Mouse (Mus musculus): ENCODE results near the gene Ifnb1.

Ifnb1 gene

GRCm38 (mm10) chr4:88501247-88501646, 21.3 kb downstream of the Ifnb1 start:
- no peak for DNase-seq (ENCODE audit: low spot score)

- DNase-seq (ENCODE audit: low spot score) = no peak
Observed at GRCm38 (mm10) chr4:88496321-88497018, 26.1 kb downstream of the Ifnb1 start.

GRCm38 (mm10) chr4:88489622-88490021, 33.0 kb downstream of the Ifnb1 start:
- DNase-seq (ENCODE audit: low spot score) = no peak

GRCm38 (mm10) chr4:88488107-88488506, 34.5 kb downstream of the Ifnb1 start:
- DNase-seq (ENCODE audit: low spot score) = no peak

- DNase-seq (ENCODE audit: low spot score) = no peak
Observed at GRCm38 (mm10) chr4:88480130-88480529, 42.4 kb downstream of the Ifnb1 start.

GRCm38 (mm10) chr4:88478809-88479186, 43.8 kb downstream of the Ifnb1 start:
- DNase-seq (ENCODE audit: low spot score) = no peak

- no peak for DNase-seq (ENCODE audit: low spot score)
Observed at GRCm38 (mm10) chr4:88478177-88478808, 44.3 kb downstream of the Ifnb1 start.

- no peak for DNase-seq (ENCODE audit: low spot score)
Observed at GRCm38 (mm10) chr4:88476511-88477210, 45.9 kb downstream of the Ifnb1 start.

GRCm38 (mm10) chr4:88476084-88476483, 46.5 kb downstream of the Ifnb1 start:
- no peak for DNase-seq (ENCODE audit: low spot score)

All from testis, postnatal 10 days (tissue).